Mouse (Mus musculus) right cerebral cortex, postnatal 36 days (tissue): Measurements from ENCODE around the gene Dpep1.
"Not testable (repeated sequence)": the region's sequence is repeated elsewhere in the genome, so short reads cannot be mapped to it uniquely, and the experiment has no call there.

Experiments
- DNase-seq, 2 experiments: peaks; one replicate each; pipeline ENCODE4 v3.0.0; 2022; ENCODE audit warnings: low spot score in 2 of 2, mixed read lengths in 1 of 2

Gene Dpep1

DNA sequence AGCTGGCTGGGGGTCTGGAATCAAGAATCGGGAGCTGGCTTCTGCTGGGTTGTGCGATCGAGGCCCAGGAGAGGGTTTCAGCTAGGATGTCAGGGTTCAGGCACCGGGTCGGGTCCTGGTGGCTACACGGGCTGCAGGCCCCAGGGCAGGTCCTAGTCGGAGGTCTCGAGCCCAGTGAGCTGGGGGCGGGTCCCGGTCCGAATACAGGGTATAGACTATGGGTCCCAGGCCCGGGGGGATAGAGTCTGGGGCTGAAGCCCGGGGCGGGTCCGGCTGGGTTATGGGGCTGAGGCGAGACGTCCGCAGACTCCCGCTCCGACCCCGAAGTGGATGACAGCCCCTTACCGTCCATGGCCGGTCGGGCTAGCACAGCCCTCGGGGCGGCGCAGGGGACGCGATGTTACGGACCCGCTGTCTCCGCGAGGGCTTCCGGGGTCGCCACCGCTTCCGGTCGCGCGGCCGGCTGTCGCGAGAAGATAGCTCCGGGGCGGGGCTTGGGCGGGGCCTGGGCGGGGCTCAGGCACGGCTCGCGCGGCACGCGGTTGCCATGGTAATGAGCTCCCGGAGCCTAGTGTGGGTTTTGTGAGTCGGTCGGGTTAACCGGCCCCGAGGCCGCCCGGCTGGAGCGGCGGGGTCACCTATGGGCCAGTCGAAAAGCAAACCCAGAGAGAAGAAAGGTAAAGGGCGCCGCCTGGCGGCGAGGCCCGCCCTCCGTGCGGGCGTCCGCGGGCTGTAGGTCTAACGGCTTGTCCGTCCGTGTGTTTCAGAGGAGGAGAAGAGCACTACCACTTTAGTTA, 26.5 kb downstream of the Dpep1 start, which contains the start of the genes Chmp1a and Spata33:
Gene Chmp1a (minus strand): TSS at position 443 of the 797 bp plus-strand sequence.
Gene Spata33 (plus strand): TSS at position 512 of the 797 bp plus-strand sequence.
- peak; percentile 83 to 85 for DNase-seq

DNA sequence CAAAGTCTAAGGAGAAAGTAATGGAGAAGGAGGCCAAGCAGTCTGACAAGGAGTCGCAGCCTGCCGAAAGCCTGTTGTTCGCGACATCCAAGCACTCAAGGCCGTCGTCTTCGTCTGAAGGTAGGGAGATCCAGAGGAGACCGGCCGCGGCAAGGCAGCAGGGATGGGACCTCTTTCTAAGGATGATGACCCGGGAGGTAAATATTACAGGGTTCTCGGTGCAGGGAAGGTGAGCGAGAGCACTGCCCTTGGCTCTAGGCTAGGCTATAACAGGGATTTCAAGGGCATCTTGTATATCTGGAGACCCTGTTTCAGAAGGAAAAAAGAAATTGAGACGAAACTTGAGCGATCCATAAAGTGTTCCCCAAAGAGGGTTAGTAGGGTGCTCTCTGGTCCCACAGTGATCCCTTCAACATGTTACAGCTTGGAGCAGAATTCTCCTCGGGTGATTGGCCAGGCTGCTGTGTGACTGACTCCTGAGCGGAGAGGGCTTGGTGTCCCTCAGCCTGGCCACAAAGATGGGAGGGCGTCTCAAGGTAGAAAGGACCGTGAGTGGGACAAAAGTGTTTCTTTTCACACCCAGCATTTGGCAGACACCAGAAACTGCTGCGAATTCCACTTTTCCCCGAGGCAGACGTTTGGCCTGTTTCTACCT, 27.2 kb downstream of the Dpep1 start:
- no peak for DNase-seq

DNA sequence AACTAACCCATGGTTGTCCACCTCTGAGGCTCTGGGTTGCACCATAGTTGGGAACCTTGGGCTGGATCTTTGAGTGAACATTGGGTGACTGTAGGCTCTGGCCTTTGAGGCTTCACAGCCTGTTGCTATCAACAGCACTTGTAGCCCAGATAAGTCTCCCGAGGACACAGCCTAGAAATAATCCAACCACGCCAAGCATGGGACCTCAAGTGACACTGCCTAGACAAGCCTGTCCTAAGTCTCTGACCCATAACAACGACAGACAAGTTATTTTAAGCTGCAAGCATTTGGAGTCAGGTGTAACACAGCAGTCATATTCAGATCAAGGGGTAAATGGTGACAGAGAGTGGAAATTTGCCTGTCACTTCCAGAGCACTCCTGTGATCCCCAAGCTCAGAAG, 29.4 kb downstream of the Dpep1 start:
- DNase-seq: no peak

GRCm38 (mm10) chr8:123220917-123221316, 34.9 kb downstream of the Dpep1 start:
- no peak for DNase-seq

- DNase-seq: peak; percentile 91
Observed at GRCm38 (mm10) chr8:123224278-123225266, 38.5 kb downstream of the Dpep1 start, which contains the start of gene Cdk10. TSS of gene Cdk10 (plus strand) at chr8:123224842.

DNA sequence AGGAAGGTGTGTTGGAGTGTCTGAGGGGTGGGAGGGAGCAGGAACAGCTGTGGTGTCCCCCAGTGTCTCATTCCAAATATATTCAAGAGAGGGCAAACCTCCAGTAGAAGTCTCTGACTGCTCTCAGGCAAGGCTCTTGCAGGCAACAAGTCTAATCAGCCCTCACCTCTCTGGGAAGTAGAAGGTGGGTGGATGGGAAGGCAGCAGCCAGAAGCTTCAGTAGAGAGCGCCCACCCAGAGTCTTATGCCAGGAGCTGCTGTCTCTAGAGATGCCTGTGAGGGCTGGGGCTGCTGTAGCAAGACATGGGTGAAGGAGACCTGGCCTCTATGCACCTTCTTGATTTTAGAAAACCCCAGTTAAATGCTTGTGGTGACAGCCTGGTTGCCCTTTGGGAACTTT, 42.4 kb downstream of the Dpep1 start:
- peak in 1 of 2 experiments; percentile 62 for DNase-seq

DNA sequence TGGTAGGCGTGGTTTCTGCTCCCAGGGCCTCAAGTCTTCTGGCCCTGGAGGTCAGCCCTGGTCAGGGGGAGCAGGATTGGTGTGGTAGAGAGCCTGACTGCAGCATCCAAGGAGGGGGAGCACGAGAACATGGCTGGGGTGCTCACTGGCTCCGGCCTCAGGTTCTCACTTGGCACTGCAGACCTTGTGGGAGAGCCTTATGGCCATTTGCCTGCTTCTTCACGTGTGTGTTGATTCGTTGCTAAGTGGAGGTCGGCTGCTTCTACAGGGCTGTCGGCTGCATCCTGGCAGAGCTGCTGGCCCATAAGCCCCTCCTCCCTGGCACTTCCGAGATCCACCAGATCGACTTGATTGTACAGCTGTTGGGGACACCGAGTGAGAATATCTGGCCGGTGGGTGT, 44.3 kb downstream of the Dpep1 start:
- not testable (repeated sequence) for DNase-seq

- no peak for DNase-seq
Observed at GRCm38 (mm10) chr8:123231742-123232141, 45.7 kb downstream of the Dpep1 start.

DNA sequence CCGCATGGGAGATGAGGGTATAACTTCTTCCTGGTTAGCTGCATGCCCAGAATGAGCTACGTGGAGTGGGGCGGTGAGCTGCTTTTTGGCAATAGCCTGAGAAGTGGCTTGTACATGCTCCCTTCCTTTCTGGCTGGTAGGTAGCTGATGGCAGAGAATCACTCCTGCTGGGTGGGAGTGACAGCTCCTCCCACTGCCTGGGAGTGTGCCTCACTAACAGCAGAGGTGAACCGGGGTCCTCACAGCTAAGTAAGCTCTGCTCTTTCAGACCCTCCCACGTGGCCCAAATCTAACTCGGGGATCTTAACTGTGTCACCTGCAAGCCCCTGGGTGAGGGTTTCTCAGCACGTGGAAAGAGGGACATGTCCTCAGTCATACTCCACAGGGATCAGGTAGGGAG, 46.5 kb downstream of the Dpep1 start:
- no peak for DNase-seq

- DNase-seq: no peak
Observed at GRCm38 (mm10) chr8:123233300-123233699, 47.3 kb downstream of the Dpep1 start.

GRCm38 (mm10) chr8:123233760-123234159, 47.7 kb downstream of the Dpep1 start:
- no peak for DNase-seq

DNA sequence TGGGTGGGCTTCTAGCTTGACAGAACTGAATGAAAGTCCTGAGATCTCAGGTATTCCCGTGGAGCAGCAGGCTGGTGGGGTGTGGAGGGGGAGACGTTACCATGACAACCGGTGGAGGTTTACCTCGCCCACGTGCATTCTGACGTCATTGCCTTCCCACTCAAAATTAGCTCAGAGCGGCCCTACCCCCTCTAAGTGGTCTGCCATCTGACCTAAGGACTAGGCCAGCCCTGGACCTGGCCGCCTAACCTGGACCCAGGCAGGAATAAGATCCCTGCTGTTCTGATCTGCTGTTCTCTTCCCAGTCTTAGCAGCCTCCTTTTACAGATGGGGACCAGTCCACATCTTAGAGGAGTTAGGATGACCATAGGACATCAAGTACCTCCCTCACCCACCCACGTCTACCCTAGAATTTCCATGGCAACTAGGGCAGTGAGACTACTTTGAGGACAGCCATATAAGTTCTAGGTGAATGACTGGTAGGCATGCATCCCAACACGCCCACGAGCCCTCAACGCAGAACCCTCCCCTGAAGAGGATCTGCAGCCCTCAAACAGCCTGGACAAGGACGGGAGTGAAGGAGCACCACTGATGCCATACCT, 49.0 kb downstream of the Dpep1 start:
- DNase-seq: peak; percentile 82 to 91

DNA sequence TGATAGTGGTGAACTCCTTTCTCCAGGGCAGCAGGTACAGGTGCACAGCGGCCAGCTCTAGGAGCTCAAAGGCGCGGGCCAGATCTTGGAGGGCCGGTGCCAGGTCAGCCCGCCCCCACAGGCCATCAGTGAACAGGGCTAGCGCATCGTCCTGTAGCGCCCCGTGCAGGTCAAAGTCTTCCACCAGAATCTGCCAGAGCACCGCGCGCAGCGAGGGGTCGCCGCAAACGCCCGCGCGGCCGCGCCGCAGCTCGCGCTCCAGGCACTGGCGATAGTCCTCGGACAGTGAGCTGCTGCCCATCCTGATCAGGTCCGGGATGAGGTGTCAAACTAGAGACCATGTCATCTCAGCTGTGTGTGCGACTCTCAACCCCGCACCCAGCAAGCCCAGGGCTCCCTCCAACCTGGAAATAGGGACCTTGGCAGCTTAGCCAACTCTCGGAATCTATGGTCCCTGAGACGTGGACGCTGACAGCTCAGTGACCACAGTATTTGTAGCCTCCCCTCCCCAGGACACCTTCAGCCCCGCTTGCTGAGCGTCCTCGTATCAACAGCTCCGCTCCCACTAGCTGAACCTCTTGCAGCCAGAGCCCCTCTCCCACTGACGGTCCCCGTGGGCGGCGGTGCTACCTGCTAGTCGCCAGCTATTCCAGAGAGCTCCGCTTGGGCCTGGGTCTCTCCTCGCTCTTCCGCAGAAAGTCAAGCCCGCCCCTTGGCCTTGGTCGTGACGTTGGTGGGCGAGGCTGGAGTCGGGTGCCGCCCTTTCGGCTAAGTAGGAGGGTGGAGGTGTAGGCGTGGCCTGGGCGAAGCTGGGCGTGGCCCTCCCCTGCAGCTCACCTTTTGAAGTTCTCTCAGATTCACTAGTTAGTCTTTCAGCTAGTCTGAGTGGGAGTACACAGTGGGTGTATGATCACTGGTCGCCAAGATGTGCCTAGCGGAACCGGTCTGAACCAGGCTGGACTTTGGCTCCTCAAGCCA, 49.8 kb downstream of the Dpep1 start, which contains the start of gene Spata2l:
Gene Spata2l (minus strand): TSS at position 714 of the 978 bp plus-strand sequence.
- peak; percentile 82 to 87 for DNase-seq

DNA sequence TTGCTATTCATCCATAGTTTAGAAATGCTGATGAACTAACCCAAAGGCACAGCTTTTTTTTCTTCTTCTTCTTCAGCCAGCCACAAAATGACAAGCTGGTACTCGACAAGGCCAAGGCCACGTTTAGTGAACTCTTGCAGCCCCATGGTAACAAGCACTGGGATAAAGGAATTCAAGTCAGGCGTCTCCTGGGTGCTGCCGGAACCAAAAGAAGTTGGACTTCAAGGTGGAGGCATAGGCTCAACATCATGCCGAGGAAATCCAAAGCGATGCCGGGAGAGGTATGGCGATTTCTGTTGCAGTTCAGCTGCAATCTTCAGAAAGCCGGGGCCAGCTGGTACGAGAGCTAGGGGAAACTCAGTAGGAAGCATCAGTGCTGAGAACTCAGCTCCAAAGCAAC, 53.4 kb downstream of the Dpep1 start:
- DNase-seq: no peak

DNA sequence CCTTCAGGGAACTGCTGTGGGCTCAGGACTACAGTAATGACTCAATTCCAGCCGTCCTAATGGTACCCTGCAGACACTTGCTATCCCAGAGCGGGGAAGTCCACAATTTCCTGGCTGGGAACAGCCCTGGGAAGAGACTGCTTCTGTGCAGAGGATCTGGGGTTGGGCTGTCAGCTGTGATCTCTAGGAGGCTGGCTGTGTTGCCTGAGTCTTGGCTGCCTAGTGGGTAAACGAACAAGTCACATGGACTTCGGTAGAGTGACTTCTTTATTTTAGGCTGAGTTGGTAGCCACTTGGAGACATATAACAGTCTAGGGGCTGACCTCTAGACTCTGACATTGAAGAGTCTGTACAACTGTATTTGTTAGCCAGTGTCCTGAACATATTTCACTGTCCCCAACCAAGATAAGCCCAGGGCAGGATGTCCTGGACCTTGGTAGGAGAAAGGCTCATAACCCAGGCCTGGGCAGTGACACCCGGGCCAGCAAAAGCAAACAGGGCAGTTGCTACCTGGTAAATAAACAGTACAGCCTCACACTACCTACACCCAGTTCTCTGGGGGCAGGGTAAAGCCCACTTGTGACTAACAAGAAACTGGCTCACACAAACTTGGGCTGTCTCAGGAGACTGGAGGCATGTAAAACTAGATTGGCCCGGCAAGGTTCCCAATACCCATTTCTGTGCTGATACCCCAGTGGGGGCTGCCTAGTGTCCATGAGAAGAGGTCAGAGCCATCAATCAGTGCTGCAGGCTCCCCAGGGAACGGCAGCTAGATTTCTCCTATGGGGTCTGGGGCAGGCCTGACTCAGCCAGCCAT, 56.3 kb downstream of the Dpep1 start:
- DNase-seq: no peak

DNA sequence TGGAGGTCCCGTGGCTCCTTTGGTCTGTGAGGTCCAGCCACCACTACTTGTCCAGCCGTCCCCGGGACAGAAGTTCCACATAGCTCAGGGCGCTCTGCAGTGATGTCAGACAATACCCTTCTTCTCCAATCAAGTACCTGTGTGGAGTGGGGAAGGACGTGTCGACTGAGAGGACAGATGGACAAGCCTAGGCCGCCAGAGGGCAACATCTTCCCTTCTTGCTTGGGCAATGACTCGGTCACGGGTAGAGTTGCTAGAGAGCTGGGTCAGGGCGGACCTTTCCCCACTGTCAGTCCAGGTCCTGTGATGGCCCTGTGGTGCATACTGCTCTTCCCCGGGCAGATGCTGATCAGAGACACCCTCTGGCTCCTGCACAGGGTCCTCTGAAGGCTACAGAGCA, 57.0 kb downstream of the Dpep1 start:
- no peak for DNase-seq

- DNase-seq: no peak
Observed at GRCm38 (mm10) chr8:123244382-123244781, 58.3 kb downstream of the Dpep1 start.

DNA sequence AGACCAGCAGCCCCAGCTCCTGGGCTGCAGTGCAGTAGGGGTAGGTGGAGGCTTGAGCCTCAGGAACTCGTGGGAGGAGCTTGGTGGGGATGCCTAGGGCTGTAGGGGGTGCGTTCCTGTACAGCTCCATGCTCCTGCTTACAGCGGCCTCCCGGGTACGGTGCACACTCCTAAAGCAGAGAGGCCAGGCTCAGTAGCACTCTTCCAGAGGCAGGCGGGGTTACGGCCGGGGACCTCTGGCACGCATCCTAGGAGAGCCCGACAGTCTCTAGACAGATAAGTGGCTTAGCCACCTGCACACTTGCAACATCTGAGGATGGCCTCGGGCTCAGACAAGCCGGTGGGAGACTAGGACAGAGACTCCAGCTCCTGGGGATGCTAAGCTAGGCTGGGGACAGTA, 59.5 kb downstream of the Dpep1 start:
- DNase-seq: no peak

GRCm38 (mm10) chr8:123247748-123248147, 61.7 kb downstream of the Dpep1 start:
- DNase-seq: no peak
